Mouse (Mus musculus) brain, embryonic 18.5 days (tissue): Measurements from ENCODE around the gene Lgmn.

Experiments used
- DNase-seq: peaks from one replicate; pipeline ENCODE4 v3.0.0-alpha.2; 2012; ENCODE audit warnings: low read depth, low spot score

The Lgmn gene

GRCm38 (mm10) chr12:102439632-102440023 is at the start of gene Lgmn:
Lgmn (minus strand) TSS chr12:102439813.
- peak; percentile 95 for DNase-seq

- no peak for DNase-seq
Measured at GRCm38 (mm10) chr12:102484946-102485345, 45.3 kb upstream of the Lgmn start.

GRCm38 (mm10) chr12:102480481-102480880 is 40.9 kb upstream of the Lgmn start:
- no peak for DNase-seq

GRCm38 (mm10) chr12:102474411-102474810 is 34.8 kb upstream of the Lgmn start:
- DNase-seq, result no peak

GRCm38 (mm10) chr12:102468894-102469764 is 29.5 kb upstream of the Lgmn start, which contains the start of gene Golga5:
Golga5 (plus strand) TSS chr12:102469135.
- DNase-seq, result peak; percentile 87

- no peak for DNase-seq
Measured at GRCm38 (mm10) chr12:102468136-102468535, 28.5 kb upstream of the Lgmn start.

- no peak for DNase-seq
Measured at GRCm38 (mm10) chr12:102464650-102465049, 25.0 kb upstream of the Lgmn start.

- no peak for DNase-seq
Measured at GRCm38 (mm10) chr12:102461177-102461576, 21.6 kb upstream of the Lgmn start.

GRCm38 (mm10) chr12:102460014-102460413 is 20.4 kb upstream of the Lgmn start:
- DNase-seq, result no peak

- no peak for DNase-seq
Measured at GRCm38 (mm10) chr12:102456467-102457193, 17.0 kb upstream of the Lgmn start.

- DNase-seq, result no peak
Measured at GRCm38 (mm10) chr12:102453581-102453980, 14.0 kb upstream of the Lgmn start.

GRCm38 (mm10) chr12:102451126-102451851 is 11.7 kb upstream of the Lgmn start:
- no peak for DNase-seq

- no peak for DNase-seq
Measured at GRCm38 (mm10) chr12:102450437-102450836, 10.8 kb upstream of the Lgmn start.

- no peak for DNase-seq
Measured at GRCm38 (mm10) chr12:102445436-102445835, 5.8 kb upstream of the Lgmn start.

- no peak for DNase-seq
Measured at GRCm38 (mm10) chr12:102443676-102444075, 4.1 kb upstream of the Lgmn start.

GRCm38 (mm10) chr12:102442639-102443038 is 3.0 kb upstream of the Lgmn start:
- no peak for DNase-seq

- DNase-seq, result no peak
Measured at GRCm38 (mm10) chr12:102441141-102441540, 1.5 kb upstream of the Lgmn start.

- no peak for DNase-seq
Measured at GRCm38 (mm10) chr12:102440551-102440950, 938 bp upstream of the Lgmn start.

GRCm38 (mm10) chr12:102438983-102439631 is 506 bp downstream of the Lgmn start:
- no peak for DNase-seq

GRCm38 (mm10) chr12:102437952-102438351 is 1.7 kb downstream of the Lgmn start:
- DNase-seq, result no peak

- no peak for DNase-seq
Measured at GRCm38 (mm10) chr12:102436939-102437526, 2.6 kb downstream of the Lgmn start.
